Comparison of ENCODE assay signal across 8 mouse cellular contexts in the genomic region with DNA sequence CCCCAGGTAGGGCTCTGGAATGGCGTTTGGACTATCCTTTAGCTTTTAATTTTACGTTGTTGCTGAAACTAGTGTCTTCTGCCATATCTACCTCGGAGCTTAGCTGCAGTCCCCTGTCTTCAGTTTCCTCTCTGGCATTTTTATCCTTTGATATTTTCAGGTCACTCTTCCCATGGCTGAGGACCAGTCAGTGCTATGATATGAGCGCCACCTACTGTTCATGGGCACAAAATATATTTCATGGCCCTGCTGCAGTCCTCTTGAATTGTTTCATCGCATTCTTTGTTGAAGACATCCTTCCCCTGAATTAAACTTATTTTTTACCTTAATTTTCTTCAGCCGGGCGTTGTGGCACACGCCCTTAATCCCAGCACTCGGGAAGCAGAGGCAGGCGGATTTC. TPM values are rescaled to one million over a fixed set of nuclear protein-coding genes. Genes with fewer than 3 reads are reported as not detected.
A peak's percentile ranks its signal among the peaks of the same experiment; 100 is the strongest.
DNase-seq lines count a peak whose midpoint lies in the region; ATAC-seq and TF ChIP-seq lines count a peak whose summit lies in the region.

No protein-coding gene starts in this region.

- peak; percentile 88 for TF ChIP-seq CTCF in hindbrain, postnatal 0 days (IDR thresholded peaks at IDR 0.05; ENCODE audit: low read depth)

- peak; percentile 30 to 77 for DNase-seq in adrenal gland, adult (ENCODE audit: inconsistent age in 2 of 2, low spot score in 1 of 2)
- no peak for DNase-seq in adrenal gland, postnatal 4 days (ENCODE audit: low spot score in 2 of 2)
- DNase-seq in c-Kit-positive CD71-negative TER-119-negative erythroid progenitor cells, embryonic 14.5 days (ENCODE audit: low read depth), result peak; percentile 17
- DNase-seq in forebrain, embryonic 11.5 days (ENCODE audit: low spot score), result peak; percentile 65
- peak; percentile 86 for DNase-seq in hindbrain, postnatal 0 days (ENCODE audit: low spot score)
- peak; percentile 7 to 35 for DNase-seq in layer of hippocampus, postnatal 25 days (ENCODE audit: extremely low spot score in 1 of 2, low spot score in 1 of 2)
- peak; percentile 21 for DNase-seq in skeletal muscle tissue, adult 2 months (ENCODE audit: low read depth, low spot score)

- ATAC-seq in forebrain, embryonic 11.5 days (replicated peaks; ENCODE audit: low FRiP score), result 0 out of 2 replicates have a peak, but pooled peaks have one; percentile 65
- ATAC-seq in hindbrain, postnatal 0 days, result peak; percentile 88
- ATAC-seq in megakaryocyte progenitor cell, adult 5-6 weeks (replicated peaks; ENCODE audit: poor library complexity), result peak; percentile 87

- no peaks in the 10 kb centered on the region for H3K9me3 ChIP-seq in forebrain, embryonic 11.5 days (ENCODE audit: control insufficient read depth, low read length)
- no peaks in the 10 kb centered on the region for H3K9me3 ChIP-seq in hindbrain, postnatal 0 days (ENCODE audit: low read length)

- no peaks in the 10 kb centered on the region for H3K4me1 ChIP-seq in forebrain, embryonic 11.5 days (replicated peaks; ENCODE audit: control insufficient read depth, insufficient read depth, low read length)
- H3K4me1 ChIP-seq in hindbrain, postnatal 0 days (ENCODE audit: insufficient read depth, low read length), result no peaks in the 10 kb centered on the region

- no peak overlapping the region for H3K27ac ChIP-seq in forebrain, embryonic 11.5 days (ENCODE audit: low read depth, low read length)
- no peak overlapping the region for H3K27ac ChIP-seq in hindbrain, postnatal 0 days

- H3K4me3 ChIP-seq in forebrain, embryonic 11.5 days (ENCODE audit: low read depth, low read length), result no peak overlapping the region
- no peak overlapping the region for H3K4me3 ChIP-seq in hindbrain, postnatal 0 days (ENCODE audit: low read length)

- no peak overlapping the region for H3K4me2 ChIP-seq in forebrain, embryonic 11.5 days (ENCODE audit: low read depth, low read length, severe bottlenecking)
- H3K4me2 ChIP-seq in hindbrain, postnatal 0 days (ENCODE audit: low read depth, low read length), result no peak overlapping the region

- no peaks in the 10 kb centered on the region for H3K36me3 ChIP-seq in forebrain, embryonic 11.5 days (ENCODE audit: control insufficient read depth, insufficient read depth, low read length)
- H3K36me3 ChIP-seq in hindbrain, postnatal 0 days (ENCODE audit: insufficient read depth, low read length), result no peaks in the 10 kb centered on the region

- 30% methylated on average over 10 of the region's 10 CpGs for WGBS in forebrain, embryonic 11.5 days
- WGBS in hindbrain, postnatal 0 days, result 19% methylated on average over 10 of the region's 10 CpGs

- no peak overlapping the region for H3K9ac ChIP-seq in forebrain, embryonic 11.5 days (ENCODE audit: low read length)
- no peak overlapping the region for H3K9ac ChIP-seq in hindbrain, postnatal 0 days (replicated peaks; ENCODE audit: low read length)

- no peaks in the 10 kb centered on the region for H3K27me3 ChIP-seq in forebrain, embryonic 11.5 days (ENCODE audit: control insufficient read depth, insufficient read depth, low read length)
- H3K27me3 ChIP-seq in hindbrain, postnatal 0 days (ENCODE audit: insufficient read depth, low read length), result no peaks in the 10 kb centered on the region

RNA-seq across cellular contexts. Expression of a gene that starts 36.5 kb away (rescaled TPM):
- 10 to 100 TPM; 48.1 to 59.0 TPM for total RNA-seq in adrenal gland, postnatal 4 days (2021)
- 153 and 173 TPM in 2 replicates for polyA plus RNA-seq in forebrain, embryonic 11.5 days (2014; fragmentation: Nextera tagmentation; extraction: Ambion mirVana)
- total RNA-seq in hindbrain, postnatal 0 days (2014; rRNA removed), result 9.9 and 11.4 TPM in 2 replicates
- 39.6 and 42.6 TPM in 2 replicates for polyA plus RNA-seq in hindbrain, postnatal 0 days (2015; fragmentation: Nextera tagmentation; extraction: Ambion mirVana)
- total RNA-seq in layer of hippocampus, postnatal 25 days (2021), result 10 to 100 TPM; 26.8 to 27.2 TPM
- total RNA-seq in megakaryocyte progenitor cell, adult 5-6 weeks (2015), result 192 and 198 TPM in 2 replicates
- 164 and 194 TPM in 2 replicates for total RNA-seq in megakaryocyte progenitor cell, adult 5-6 weeks (2017)

Comparison
In these comparisons a context has a peak if more than half of its experiments do, and no peak if none do; other contexts are left out.
1. DNase-seq: peak in adrenal gland, adult (2 of 2), c-Kit-positive CD71-negative TER-119-negative erythroid progenitor cells, embryonic 14.5 days (single experiment), forebrain, embryonic 11.5 days (single experiment), hindbrain, postnatal 0 days (single experiment), layer of hippocampus, postnatal 25 days (2 of 2) and skeletal muscle tissue, adult 2 months (single experiment); none in adrenal gland, postnatal 4 days (0 of 2).
2. Peak in every context shown above with its lines, with median percentiles within 50 percentile points of each other: ATAC-seq.